Mouse (Mus musculus) thymus, adult 2 months (tissue): ENCODE results near the gene Nos3. TPM values are rescaled to one million over a fixed set of nuclear protein-coding genes. Genes with fewer than 3 reads are reported as not detected.

Source experiments
- DNase-seq: peaks from one replicate; pipeline ENCODE4 v3.0.0; 2021
- H3K27ac ChIP-seq: fragments of 200-500 bp; 2 replicates; pipeline ENCODE4 v1.5.1; 2012; ENCODE audit warnings: low read length, control low read depth; ENCODE audit not compliant: control insufficient read depth, insufficient read depth
- H3K27me3 ChIP-seq: fragments of 200-500 bp; 2 replicates; pipeline ENCODE4 v1.6.1; 2012; ENCODE audit warnings: mild to moderate bottlenecking, low read length, moderate library complexity, mixed read lengths; ENCODE audit not compliant: control insufficient read depth, insufficient read depth
- H3K36me3 ChIP-seq: fragments of 200-500 bp; 2 replicates; pipeline ENCODE4 v1.6.1; 2012; ENCODE audit warnings: mild to moderate bottlenecking, low read length, moderate library complexity; ENCODE audit not compliant: control insufficient read depth, insufficient read depth
- H3K4me1 ChIP-seq: fragments of 200-500 bp; replicated peaks from 2 replicates; pipeline ENCODE4 v1.6.1; 2012; ENCODE audit warnings: low read length; ENCODE audit not compliant: control insufficient read depth, insufficient read depth
- H3K4me3 ChIP-seq: fragments of 200-500 bp; 2 replicates; pipeline ENCODE4 v1.5.1; 2012; ENCODE audit warnings: mild to moderate bottlenecking, low read length, control low read depth, moderate library complexity; ENCODE audit not compliant: control insufficient read depth, insufficient read depth
- CTCF ChIP-seq: fragments of 200-500 bp; IDR thresholded peaks from 2 replicates; pipeline ENCODE4 v1.5.1; 2012; ENCODE audit warnings: mild to moderate bottlenecking, control low read depth, low read length, moderate library complexity, borderline replicate concordance; ENCODE audit not compliant: control insufficient read depth, poor library complexity, insufficient read depth; ENCODE audit errors: extremely low read depth
- POLR2A ChIP-seq: fragments of 200-500 bp; IDR thresholded peaks from 2 replicates; pipeline ENCODE4 v1.6.1; 2012; ENCODE audit warnings: mild to moderate bottlenecking, low read length, control low read depth, moderate library complexity; ENCODE audit not compliant: control insufficient read depth, poor library complexity, insufficient read depth; ENCODE audit errors: extremely low read depth
- WGBS: fragments of 180-500 bp; shearing (Covaris S2); methylation state at CpG from one replicate; pipeline ENCODE4 v1.1.7; 2018; 5-methylcytosine and 5-hydroxymethylcytosine counted together
- polyA plus RNA-seq: library from polyadenylated mRNA; depleted of rRNA; stranded (reverse); fragments of >200 nt; gene quantifications from 2 replicates; pipeline ENCODE4 v1.2.3, GENCODE M21; 2012

The Nos3 gene
- polyA plus RNA-seq, 1 experiment = 5.7 TPM

GRCm38 (mm10) chr5:24350531-24351250 lies 13.9 kb upstream of the Nos3 start:
- Histone ChIP-seq H3K27ac (no peak overlapping the region), H3K4me1 (peaks cover 58% of the 10 kb centered on the region), H3K4me3 (peak overlapping the region; percentile 79), H3K27me3 (no peaks in the 10 kb centered on the region), H3K36me3 (no peaks in the 10 kb centered on the region)
- TF ChIP-seq CTCF = no peak
- TF ChIP-seq POLR2A = no peak
- peak; percentile 16 for DNase-seq
- 60% methylated on average over 15 of the region's 15 CpGs for WGBS

GRCm38 (mm10) chr5:24351278-24351677 lies 13.3 kb upstream of the Nos3 start, which contains the start of gene Kcnh2:
Kcnh2 (minus strand) TSS chr5:24351604.
- Histone ChIP-seq H3K4me1 (peaks cover 53% of the 10 kb centered on the region), H3K4me3 (peak within 1 kb of the TSS; percentile 79), H3K27ac (peak within 1 kb of the TSS; percentile 16; the same call in 1 of the 2 replicates), H3K36me3 (no peaks in the 10 kb centered on the region), H3K27me3 (no peaks in the 10 kb centered on the region)
- DNase-seq = no peak
- TF ChIP-seq CTCF (no peak), POLR2A (no peak)
- WGBS = 1% methylated on average over 53 of the region's 53 CpGs

GRCm38 (mm10) chr5:24351701-24352171 lies 12.9 kb upstream of the Nos3 start:
- H3K36me3 ChIP-seq = no peaks in the 10 kb centered on the region
- H3K27me3 ChIP-seq = no peaks in the 10 kb centered on the region
- TF ChIP-seq CTCF (0 out of 2 replicates have a peak, but pooled peaks have one; percentile 30), POLR2A (peak; percentile 22; the same call in 1 of the 2 replicates)
- H3K27ac ChIP-seq = peak overlapping the region; percentile 16; the same call in 1 of the 2 replicates
- H3K4me3 ChIP-seq = peak overlapping the region; percentile 56
- peaks cover 48% of the 10 kb centered on the region for H3K4me1 ChIP-seq
- peak; percentile 90 for DNase-seq
- under 1% methylated on average over 37 of the region's 41 CpGs for WGBS

- Histone ChIP-seq H3K4me1 (peaks cover 44% of the 10 kb centered on the region), H3K36me3 (no peaks in the 10 kb centered on the region), H3K4me3 (peak overlapping the region; percentile 56), H3K27me3 (no peaks in the 10 kb centered on the region), H3K27ac (peak overlapping the region; percentile 16; the same call in 1 of the 2 replicates)
- TF ChIP-seq CTCF = no peak
- TF ChIP-seq POLR2A = no peak
- WGBS = 21% methylated on average over 24 of the region's 24 CpGs
- DNase-seq = peak; percentile 25
These were observed 12.3 kb upstream of the Nos3 start for GRCm38 (mm10) chr5:24352251-24352859.

GRCm38 (mm10) chr5:24353327-24353726 lies 11.3 kb upstream of the Nos3 start:
- no peak for DNase-seq
- H3K27me3 ChIP-seq = no peaks in the 10 kb centered on the region
- TF ChIP-seq CTCF (no peak), POLR2A (no peak)
- no peak overlapping the region for H3K4me3 ChIP-seq
- WGBS = 82% methylated on average over 4 of the region's 4 CpGs
- no peaks in the 10 kb centered on the region for H3K36me3 ChIP-seq
- no peak overlapping the region for H3K27ac ChIP-seq
- peaks cover 37% of the 10 kb centered on the region for H3K4me1 ChIP-seq

GRCm38 (mm10) chr5:24356764-24357163 lies 7.8 kb upstream of the Nos3 start:
- no peak overlapping the region for H3K4me3 ChIP-seq
- H3K27me3 ChIP-seq = no peaks in the 10 kb centered on the region
- peaks cover 23% of the 10 kb centered on the region for H3K4me1 ChIP-seq
- WGBS = 55% methylated on average over 4 of the region's 4 CpGs
- H3K27ac ChIP-seq = no peak overlapping the region
- H3K36me3 ChIP-seq = no peaks in the 10 kb centered on the region
- TF ChIP-seq CTCF (no peak), POLR2A (no peak)
- no peak for DNase-seq
